ENCODE assay signal across 14 mouse cellular contexts in the genomic region with DNA sequence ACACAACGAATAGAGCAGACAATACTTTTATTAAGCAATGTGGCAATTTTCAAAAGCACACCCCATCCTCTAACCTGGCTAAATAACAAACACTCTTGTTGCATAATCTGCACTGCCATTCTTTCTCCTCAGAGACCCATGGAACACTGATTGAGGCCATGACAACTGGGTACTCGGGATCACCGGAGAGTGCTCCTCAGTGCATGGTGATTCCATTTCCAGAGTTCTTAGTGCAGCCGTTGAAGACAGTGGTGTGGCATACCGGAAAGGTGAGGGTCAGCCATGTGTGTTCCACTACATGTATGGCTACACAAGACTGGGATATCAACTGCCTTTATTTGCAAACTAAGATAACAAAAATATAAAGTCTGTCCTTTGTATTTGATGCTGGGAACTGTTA.
"Had no signal": no experiment of that assay in that cellular context is flagged by ENCODE, and none has a peak within 500 bp of the region (broad histone marks: within the 10 kb centered on the region; RNA-seq: fewer than 3 reads in every experiment).

No protein-coding gene starts in this region.

- H3K9ac ChIP-seq: limb, embryonic 12.5 days; liver, embryonic 13.5 days; liver, postnatal 0 days; lung, embryonic 15.5 days; neural tube, embryonic 12.5 days had no signal

- DNase-seq: kidney, postnatal 10 days; kidney, postnatal 4 days; liver; liver, embryonic 13.5 days; liver, postnatal 0 days; lung, postnatal 14 days; thymus, postnatal 4 days had no signal

- H3K36me3 ChIP-seq: limb, embryonic 12.5 days; liver, embryonic 13.5 days; lung, embryonic 15.5 days; neural tube, embryonic 12.5 days had no signal

- H3K9me3 ChIP-seq: limb, embryonic 12.5 days; liver, embryonic 13.5 days; lung, embryonic 15.5 days; neural tube, embryonic 12.5 days had no signal

- H3K4me1 ChIP-seq: liver, embryonic 13.5 days; megakaryocyte, embryonic 14.5 days; neural tube, embryonic 12.5 days had no signal

- H3K4me3 ChIP-seq: layer of hippocampus, adult 2 months; limb, embryonic 12.5 days; liver, embryonic 13.5 days; lung, embryonic 15.5 days; megakaryocyte, embryonic 14.5 days; neural tube, embryonic 12.5 days had no signal

- H3K4me2 ChIP-seq: limb, embryonic 12.5 days; liver, embryonic 13.5 days; lung, embryonic 15.5 days; neural tube, embryonic 12.5 days had no signal

- H3K27me3 ChIP-seq: limb, embryonic 12.5 days; liver, embryonic 13.5 days; lung, embryonic 15.5 days; megakaryocyte, embryonic 14.5 days; neural tube, embryonic 12.5 days had no signal

- ATAC-seq: liver, postnatal 0 days had no signal

- H3K27ac ChIP-seq: layer of hippocampus, adult 2 months; limb, embryonic 12.5 days; liver, embryonic 13.5 days; lung, embryonic 15.5 days; macrophage; neural tube, embryonic 12.5 days; stomach, postnatal 0 days had no signal
